11 mouse cellular contexts compared by ENCODE assay signal in genomic region chr5:111813090-111813753, GRCm38 (mm10).
DNase-seq lines count a peak whose midpoint lies in the region; ATAC-seq lines count a peak whose summit lies in the region.
"Had no signal": no experiment of that assay in that cellular context is flagged by ENCODE, and none has a peak within 500 bp of the region (broad histone marks: within the 10 kb centered on the region; RNA-seq: fewer than 3 reads in every experiment).

No protein-coding gene starts in this region.

- H3K4me1 ChIP-seq in forebrain, embryonic 14.5 days (ENCODE audit: control insufficient read depth, insufficient read depth, low read length), result peaks cover 14% of the 10 kb centered on the region
- H3K4me1 ChIP-seq in forebrain, embryonic 10.5 days, result peaks cover 24% of the 10 kb centered on the region

- DNase-seq in forebrain, embryonic 14.5 days (ENCODE audit: low spot score), result peak; percentile 74
- DNase-seq in forebrain, embryonic 10.5 days (ENCODE audit: extremely low spot score, low spot score), result no peak
- peak; percentile 52 for DNase-seq in lung, postnatal 10 days
- no peak for DNase-seq in lung, postnatal 14 days
- DNase-seq in layer of hippocampus, adult 9-11 months, result peak; percentile 85
- peak; percentile 76 for DNase-seq in right cerebral cortex, postnatal 25 days
- DNase-seq in kidney, adult 9 months, result no peak
- no peak for DNase-seq in heart, postnatal 36 days
- DNase-seq: cerebellum, adult 11 months had no signal

- H3K4me2 ChIP-seq in forebrain, embryonic 14.5 days (ENCODE audit: low read length), result no peak overlapping the region
- H3K4me2 ChIP-seq: heart, embryonic 15.5 days; midbrain, embryonic 12.5 days had no signal

- H3K9me3 ChIP-seq in forebrain, embryonic 14.5 days (replicated peaks; ENCODE audit: control insufficient read depth, low read length), result no peaks in the 10 kb centered on the region
- H3K9me3 ChIP-seq in forebrain, embryonic 10.5 days, result no peaks in the 10 kb centered on the region
- H3K9me3 ChIP-seq: heart, embryonic 15.5 days; midbrain, embryonic 12.5 days had no signal

- H3K9ac ChIP-seq in forebrain, embryonic 14.5 days (ENCODE audit: low read length), result no peak overlapping the region
- H3K9ac ChIP-seq: heart, embryonic 15.5 days; midbrain, embryonic 12.5 days had no signal

- intact Hi-C loops in heart, postnatal 36 days (cut with DNase I), result no loop called here

- H3K27me3 ChIP-seq in forebrain, embryonic 14.5 days (replicated peaks; ENCODE audit: control insufficient read depth, insufficient read depth, low read length), result no peaks in the 10 kb centered on the region
- H3K27me3 ChIP-seq in forebrain, embryonic 10.5 days (ENCODE audit: poor library complexity, severe bottlenecking), result peaks cover 21% of the 10 kb centered on the region; the same call in 1 of the 2 replicates

- no peak overlapping the region for H3K4me3 ChIP-seq in forebrain, embryonic 14.5 days (ENCODE audit: low read depth, low read length)
- no peak overlapping the region for H3K4me3 ChIP-seq in forebrain, embryonic 10.5 days
- H3K4me3 ChIP-seq: heart, embryonic 15.5 days; midbrain, embryonic 12.5 days had no signal

- 47% methylated on average over 6 of the region's 6 CpGs for WGBS in forebrain, embryonic 14.5 days
- 88% methylated on average over 6 of the region's 6 CpGs for WGBS in forebrain, embryonic 10.5 days

- 0 out of 2 replicates have a peak overlapping the region, but pooled peaks have one; percentile 9 for H3K27ac ChIP-seq in forebrain, embryonic 14.5 days (ENCODE audit: low read depth, low read length)
- H3K27ac ChIP-seq in forebrain, embryonic 10.5 days, result no peak overlapping the region
- H3K27ac ChIP-seq: heart, embryonic 15.5 days; midbrain, embryonic 12.5 days had no signal

- peak; percentile 60; the same call in 1 of the 2 replicates for ATAC-seq in forebrain, embryonic 14.5 days

- no peaks in the 10 kb centered on the region for H3K36me3 ChIP-seq in forebrain, embryonic 14.5 days (ENCODE audit: control insufficient read depth, insufficient read depth, low read length)
- H3K36me3 ChIP-seq in forebrain, embryonic 10.5 days (replicated peaks), result no peaks in the 10 kb centered on the region
- H3K36me3 ChIP-seq: heart, embryonic 15.5 days; midbrain, embryonic 12.5 days had no signal

Comparison
In these comparisons a context has a peak if more than half of its experiments do, and no peak if none do; other contexts are left out.
1. DNase-seq: peak in forebrain, embryonic 14.5 days (single experiment), lung, postnatal 10 days (single experiment), layer of hippocampus, adult 9-11 months (single experiment) and right cerebral cortex, postnatal 25 days (single experiment); none in forebrain, embryonic 10.5 days (single experiment), lung, postnatal 14 days (single experiment), kidney, adult 9 months (single experiment) and heart, postnatal 36 days (0 of 2).